Mouse (Mus musculus) stomach, postnatal 0 days (tissue): Measurements from ENCODE around the gene Gga1. TPM values are rescaled to one million over a fixed set of nuclear protein-coding genes. Genes with fewer than 3 reads are reported as not detected.
A peak's percentile ranks its signal among the peaks of the same experiment; 100 is the strongest.

Source experiments
- ATAC-seq: fragments of 200-750 bp; cut with Nextera tagmentation; 2 replicates; pipeline ENCODE4 v1.8.0; 2017; ENCODE audit not compliant: low FRiP score, low TSS enrichment
- DNase-seq: peaks from one replicate; pipeline ENCODE4 v3.0.0-alpha.2; 2016; ENCODE audit warnings: low spot score
- H3K27ac ChIP-seq: fragments of 300-500 bp; sonication (generic); replicated peaks from 2 replicates; pipeline ENCODE4 v1.5.1; 2014; ENCODE audit warnings: mild to moderate bottlenecking, control low read depth
- H3K27me3 ChIP-seq: fragments of 300-500 bp; sonication (generic); 2 replicates; pipeline ENCODE4 v1.6.1; 2014; ENCODE audit warnings: low read length; ENCODE audit not compliant: control insufficient read depth, insufficient read depth
- H3K36me3 ChIP-seq: fragments of 300-500 bp; sonication (generic); 2 replicates; pipeline ENCODE4 v1.6.1; 2014; ENCODE audit warnings: low read length, mixed read lengths; ENCODE audit not compliant: control insufficient read depth, insufficient read depth
- H3K4me1 ChIP-seq: fragments of 300-500 bp; sonication (generic); replicated peaks from 2 replicates; pipeline ENCODE4 v1.6.1; 2014; ENCODE audit warnings: antibody characterized with exemption; ENCODE audit not compliant: control insufficient read depth, insufficient read depth
- H3K4me2 ChIP-seq: fragments of 300-500 bp; sonication (generic); replicated peaks from 2 replicates; pipeline ENCODE4 v1.6.1; 2014; ENCODE audit warnings: low read depth, mild to moderate bottlenecking, control low read depth, moderate library complexity
- H3K4me3 ChIP-seq: fragments of 300-500 bp; sonication (generic); 2 replicates; pipeline ENCODE4 v1.5.1; 2014; ENCODE audit warnings: low read depth, low read length, control low read depth
- H3K9ac ChIP-seq: fragments of 300-500 bp; sonication (generic); 2 replicates; pipeline ENCODE4 v1.6.1; 2014; ENCODE audit warnings: mild to moderate bottlenecking, low read length, control low read depth, mixed read lengths
- H3K9me3 ChIP-seq: fragments of 300-500 bp; sonication (generic); 2 replicates; pipeline ENCODE4 v1.6.1; 2016; ENCODE audit warnings: low read length; ENCODE audit not compliant: control insufficient read depth
- CTCF ChIP-seq: IDR thresholded peaks from 2 replicates; pipeline ENCODE4 v1.5.1; 2016; ENCODE audit warnings: antibody characterized with exemption, low read depth, mild to moderate bottlenecking, moderate library complexity
- EP300 ChIP-seq: optimal IDR thresholded peaks from 2 replicates; pipeline ENCODE3; 2016; ENCODE audit warnings: antibody characterized with exemption
- WGBS: fragments of 180-500 bp; shearing (Covaris S2); extraction: QIAGEN DNeasy Blood & Tissue Kit; methylation state at CpG from one replicate; pipeline ENCODE4 v1.1.7; 2014; 5-methylcytosine and 5-hydroxymethylcytosine counted together
- polyA plus RNA-seq: library from polyadenylated mRNA; unstranded; fragments of >200 nt; fragmentation: Nextera tagmentation; extraction: Ambion mirVana; gene quantifications from 2 replicates; pipeline ENCODE4 v1.2.1, GENCODE M21; 2015

The Gga1 gene
- polyA plus RNA-seq, 1 experiment from 2014 or later = 35.6 TPM

GRCm38 (mm10) chr15:78881828-78882227 lies 4.8 kb downstream of the Gga1 start:
- TF ChIP-seq EP300 (no peak), CTCF (peak; percentile 51)
- Histone ChIP-seq H3K9me3 (no peaks in the 10 kb centered on the region), H3K4me3 (no peak overlapping the region), H3K4me2 (no peak overlapping the region), H3K4me1 (peaks cover 7% of the 10 kb centered on the region), H3K36me3 (peaks cover 37% of the 10 kb centered on the region), H3K9ac (no peak overlapping the region), H3K27ac (no peak overlapping the region), H3K27me3 (no peaks in the 10 kb centered on the region)
- no peak for DNase-seq
- no peak for ATAC-seq
- WGBS = 85% methylated on average over 3 of the region's 3 CpGs

GRCm38 (mm10) chr15:78889401-78889853 lies 12.4 kb downstream of the Gga1 start:
- DNase-seq (peak; percentile 88), ATAC-seq (peak; percentile 69)
- H3K27me3 ChIP-seq = no peaks in the 10 kb centered on the region
- 34% methylated on average over 10 of the region's 13 CpGs for whole genome bisulfite sequencing
- H3K4me1 ChIP-seq = peaks cover 3% of the 10 kb centered on the region; the same call in 1 of the 2 replicates
- H3K4me2 ChIP-seq = 0 out of 2 replicates have a peak overlapping the region, but pooled peaks have one; percentile 20
- H3K27ac ChIP-seq = peak overlapping the region; percentile 56
- H3K9ac ChIP-seq = peak overlapping the region; percentile 41
- TF ChIP-seq EP300 (no peak), CTCF (no peak)
- no peaks in the 10 kb centered on the region for H3K9me3 ChIP-seq
- no peak overlapping the region for H3K4me3 ChIP-seq
- H3K36me3 ChIP-seq = peaks cover 45% of the 10 kb centered on the region

GRCm38 (mm10) chr15:78892440-78892839 lies 15.4 kb downstream of the Gga1 start:
- WGBS = 44% methylated on average over 7 of the region's 7 CpGs
- no peak overlapping the region for H3K27ac ChIP-seq
- H3K4me2 ChIP-seq = no peak overlapping the region
- H3K27me3 ChIP-seq = no peaks in the 10 kb centered on the region
- TF ChIP-seq CTCF (no peak), EP300 (no peak)
- H3K36me3 ChIP-seq = peaks cover 39% of the 10 kb centered on the region
- H3K4me3 ChIP-seq = no peak overlapping the region
- peaks cover 5% of the 10 kb centered on the region; the same call in 1 of the 2 replicates for H3K4me1 ChIP-seq
- H3K9ac ChIP-seq = no peak overlapping the region; the same call in 1 of the 2 replicates
- ATAC-seq (no peak), DNase-seq (no peak)
- no peaks in the 10 kb centered on the region for H3K9me3 ChIP-seq

GRCm38 (mm10) chr15:78894726-78895125 lies 17.7 kb downstream of the Gga1 start:
- Histone ChIP-seq H3K27me3 (no peaks in the 10 kb centered on the region), H3K36me3 (peaks cover 29% of the 10 kb centered on the region), H3K4me1 (peaks cover 2% of the 10 kb centered on the region; the same call in 1 of the 2 replicates), H3K4me3 (no peak overlapping the region), H3K9ac (peak overlapping the region; percentile 43; the same call in 1 of the 2 replicates), H3K4me2 (no peak overlapping the region), H3K9me3 (no peaks in the 10 kb centered on the region), H3K27ac (peak overlapping the region; percentile 71)
- no peak for DNase-seq
- no peak for TF ChIP-seq EP300
- no peak for TF ChIP-seq CTCF
- ATAC-seq = no peak; the same call in 1 of the 2 replicates
- 65% methylated on average over 13 of the region's 13 CpGs for WGBS

GRCm38 (mm10) chr15:78895741-78896140 lies 18.8 kb downstream of the Gga1 start:
- DNase-seq (no peak), ATAC-seq (no peak)
- WGBS = 71% methylated on average over 2 of the region's 2 CpGs
- peak overlapping the region; percentile 71 for H3K27ac ChIP-seq
- TF ChIP-seq CTCF (no peak), EP300 (no peak)
- peak overlapping the region; percentile 1; the same call in 1 of the 2 replicates for H3K9ac ChIP-seq
- no peak overlapping the region for H3K4me3 ChIP-seq
- no peak overlapping the region for H3K4me2 ChIP-seq
- peaks cover 26% of the 10 kb centered on the region for H3K36me3 ChIP-seq
- H3K4me1 ChIP-seq = peaks cover 5% of the 10 kb centered on the region
- no peaks in the 10 kb centered on the region for H3K9me3 ChIP-seq
- no peaks in the 10 kb centered on the region for H3K27me3 ChIP-seq

- H3K9me3 ChIP-seq = no peaks in the 10 kb centered on the region
- DNase-seq (peak; percentile 82), ATAC-seq (peak; percentile 24; the same call in 1 of the 2 replicates)
- H3K9ac ChIP-seq = peak overlapping the region; percentile 1; the same call in 1 of the 2 replicates
- H3K4me2 ChIP-seq = no peak overlapping the region
- H3K4me1 ChIP-seq = peaks cover 5% of the 10 kb centered on the region
- peaks cover 23% of the 10 kb centered on the region for H3K36me3 ChIP-seq
- no peaks in the 10 kb centered on the region for H3K27me3 ChIP-seq
- WGBS = 67% methylated on average over 3 of the region's 3 CpGs
- peak overlapping the region; percentile 71 for H3K27ac ChIP-seq
- no peak for TF ChIP-seq CTCF
- no peak for TF ChIP-seq EP300
- H3K4me3 ChIP-seq = no peak overlapping the region
Measured at GRCm38 (mm10) chr15:78896149-78896548, 19.2 kb downstream of the Gga1 start.
